Mouse (Mus musculus) olfactory bulb, adult 2 months (tissue): ENCODE measurements around the gene Ndufv1. TPM values are rescaled to one million over a fixed set of nuclear protein-coding genes. Genes with fewer than 3 reads are reported as not detected.
A peak's percentile ranks its signal among the peaks of the same experiment; 100 is the strongest.

Experiments used
- H3K27ac ChIP-seq: fragments of 200-500 bp; 2 replicates; pipeline ENCODE4 v1.5.1; 2012; ENCODE audit warnings: low read depth, low read length; ENCODE audit not compliant: insufficient read depth
- H3K4me1 ChIP-seq: fragments of 200-500 bp; 2 replicates; pipeline ENCODE4 v1.6.1; 2012; ENCODE audit warnings: low read length; ENCODE audit not compliant: control insufficient read depth, insufficient read depth
- H3K4me3 ChIP-seq: fragments of 200-500 bp; 2 replicates; pipeline ENCODE4 v1.5.1; 2012; ENCODE audit warnings: mild to moderate bottlenecking, low read depth, low read length, moderate library complexity; ENCODE audit not compliant: insufficient read depth
- CTCF ChIP-seq: fragments of 200-500 bp; IDR thresholded peaks from 2 replicates; pipeline ENCODE4 v1.5.1; 2012; ENCODE audit warnings: low read depth, mild to moderate bottlenecking, low read length, moderate library complexity; ENCODE audit not compliant: insufficient read depth
- POLR2A ChIP-seq: fragments of 200-500 bp; IDR thresholded peaks from 2 replicates; pipeline ENCODE4 v1.6.1; 2012; ENCODE audit warnings: mild to moderate bottlenecking, low read depth, low read length, moderate library complexity; ENCODE audit not compliant: insufficient read depth
- WGBS: fragments of 180-500 bp; shearing (Covaris S2); methylation state at CpG from one replicate; pipeline ENCODE4 v1.1.7; 2018; 5-methylcytosine and 5-hydroxymethylcytosine counted together
- polyA plus RNA-seq: library from polyadenylated mRNA; stranded (reverse); fragments of >200 nt; gene quantifications from 2 replicates; pipeline ENCODE4 v1.2.4, GENCODE M21; 2012; ENCODE audit warnings: low replicate concordance; ENCODE audit not compliant: missing spikeins, insufficient read depth, insufficient read length

The Ndufv1 gene
- polyA plus RNA-seq, 1 experiment = 777 TPM

- WGBS = 87% methylated on average over 15 of the region's 15 CpGs
- Histone ChIP-seq H3K4me3 (no peak overlapping the region), H3K4me1 (peaks cover 24% of the 10 kb centered on the region), H3K27ac (no peak overlapping the region)
- TF ChIP-seq CTCF (no peak), POLR2A (no peak)
Observed at GRCm38 (mm10) chr19:4004331-4004730, 8.3 kb downstream of the Ndufv1 start.

DNA sequence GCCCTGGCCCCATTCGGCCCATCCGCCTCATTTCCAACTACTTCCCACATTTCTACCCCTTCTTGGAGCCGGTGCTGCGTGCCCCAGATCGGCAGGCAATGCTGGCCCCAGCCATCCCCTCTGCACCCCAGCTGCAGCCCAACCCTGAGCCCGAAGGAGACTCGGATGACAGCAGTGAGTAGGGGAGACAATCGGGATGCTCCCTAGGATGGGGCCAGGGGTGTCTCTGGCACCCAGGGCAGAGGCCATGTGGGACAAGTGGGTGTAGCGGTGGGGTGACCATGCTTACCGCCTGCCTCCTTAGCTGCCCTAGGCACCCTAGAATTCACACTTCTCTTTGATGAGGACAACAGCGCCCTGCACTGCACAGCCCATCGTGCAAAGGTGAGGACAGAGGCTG is 9.0 kb downstream of the Ndufv1 start:
- WGBS = 84% methylated on average over 12 of the region's 12 CpGs
- TF ChIP-seq CTCF (no peak), POLR2A (no peak)
- Histone ChIP-seq H3K27ac (peak overlapping the region; percentile 16; the same call in 1 of the 2 replicates), H3K4me1 (peaks cover 24% of the 10 kb centered on the region), H3K4me3 (peak overlapping the region; percentile 10; the same call in 1 of the 2 replicates)

DNA sequence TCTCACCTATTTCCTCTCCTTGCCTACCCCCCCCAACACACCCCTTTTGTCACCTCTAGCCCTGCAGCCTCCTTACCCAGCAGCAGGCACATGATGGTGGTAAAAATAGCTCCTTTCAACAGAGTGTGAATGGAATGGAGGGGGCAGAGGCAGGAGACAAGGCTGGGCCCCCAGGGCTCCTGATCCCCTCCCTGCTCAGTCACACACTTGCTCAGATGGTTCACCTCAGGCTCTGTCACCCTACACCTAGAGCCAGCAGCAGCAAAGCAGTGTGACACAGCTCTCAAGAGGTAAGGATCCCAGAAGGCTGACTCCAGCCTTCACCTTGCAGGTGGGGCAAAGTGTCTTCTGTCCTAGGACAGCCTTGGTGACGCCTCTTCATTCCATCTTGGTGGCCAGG is 9.5 kb downstream of the Ndufv1 start, which contains the start of gene Doc2g:
Doc2g (plus strand) TSS at position 202 of the 400 bp plus-strand sequence.
- peak within 1 kb of the TSS; percentile 16; the same call in 1 of the 2 replicates for H3K27ac ChIP-seq
- WGBS = 82% methylated on average over 1 of the region's 1 CpGs
- H3K4me1 ChIP-seq = peaks cover 24% of the 10 kb centered on the region
- peak within 1 kb of the TSS; percentile 10; the same call in 1 of the 2 replicates for H3K4me3 ChIP-seq
- TF ChIP-seq POLR2A (no peak), CTCF (no peak)

DNA sequence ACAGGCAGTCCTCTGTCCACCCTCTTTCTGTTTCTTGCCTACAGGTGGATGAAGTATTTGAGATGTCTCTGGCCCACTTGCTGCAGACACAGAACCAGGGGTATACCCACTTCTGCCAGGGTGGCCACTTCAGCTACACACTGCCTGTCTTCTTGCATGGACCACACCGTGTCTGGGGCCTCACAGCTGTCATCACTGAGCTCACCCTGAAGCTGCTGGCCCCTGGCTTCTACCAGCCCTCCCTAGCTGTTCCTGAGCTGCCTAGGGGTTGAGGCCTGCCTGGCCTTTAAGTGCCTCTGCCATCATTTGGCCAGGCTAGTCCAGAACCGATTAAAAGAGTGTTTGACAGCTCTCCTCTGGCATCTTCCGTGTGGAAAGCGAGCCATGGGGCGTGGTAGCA is 10.9 kb downstream of the Ndufv1 start:
- peaks cover 24% of the 10 kb centered on the region for H3K4me1 ChIP-seq
- 90% methylated on average over 5 of the region's 5 CpGs for WGBS
- TF ChIP-seq POLR2A (no peak), CTCF (no peak)
- H3K27ac ChIP-seq = no peak overlapping the region
- H3K4me3 ChIP-seq = no peak overlapping the region

DNA sequence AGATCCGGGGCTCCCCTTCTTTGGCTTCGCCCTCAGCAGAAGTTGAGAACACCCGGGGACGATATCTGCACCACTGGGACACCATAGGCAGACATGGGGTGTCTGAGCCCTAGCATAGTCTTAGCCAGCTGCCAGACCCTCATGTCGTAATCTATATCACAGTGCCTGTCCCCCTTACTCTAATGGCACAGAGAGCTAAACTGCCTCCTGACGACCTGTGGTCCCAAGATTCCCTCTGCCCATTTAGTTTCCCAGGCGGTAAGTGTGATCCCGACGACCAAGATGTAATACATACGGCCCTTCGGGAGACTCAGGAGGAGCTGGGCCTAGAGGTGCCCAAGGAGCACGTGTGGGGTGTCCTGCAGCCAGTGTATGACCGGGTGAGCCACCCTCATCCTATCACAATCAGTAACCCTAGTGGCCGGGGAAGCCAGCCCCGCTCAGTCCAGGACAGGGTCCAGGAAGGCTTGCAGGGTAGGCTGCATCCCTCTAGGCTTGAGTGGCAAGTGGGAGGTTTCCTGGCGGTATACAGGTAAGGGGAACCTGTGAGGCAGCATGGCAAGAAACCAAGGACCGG is 11.6 kb downstream of the Ndufv1 start:
- no peak for TF ChIP-seq POLR2A
- no peak for TF ChIP-seq CTCF
- 17% methylated on average over 17 of the region's 17 CpGs for WGBS
- peak overlapping the region; percentile 93 for H3K27ac ChIP-seq
- H3K4me1 ChIP-seq = peaks cover 24% of the 10 kb centered on the region
- peak overlapping the region; percentile 93 for H3K4me3 ChIP-seq

GRCm38 (mm10) chr19:4000119-4000900 is 12.3 kb downstream of the Ndufv1 start, which contains the start of the genes Nudt8 and Gm49405:
Gene Nudt8 (plus strand): TSS chr19:4000580.
Gene Gm49405 (plus strand): TSS chr19:4000626.
- H3K4me1 ChIP-seq = peaks cover 24% of the 10 kb centered on the region
- under 1% methylated on average over 64 of the region's 64 CpGs for WGBS
- H3K27ac ChIP-seq = peak within 1 kb of the TSS; percentile 93
- H3K4me3 ChIP-seq = peak within 1 kb of the TSS; percentile 93
- peak; percentile 96 for TF ChIP-seq POLR2A
- TF ChIP-seq CTCF = peak; percentile 79

- Histone ChIP-seq H3K4me1 (peaks cover 24% of the 10 kb centered on the region), H3K4me3 (no peak overlapping the region), H3K27ac (no peak overlapping the region)
- no peak for TF ChIP-seq CTCF
- TF ChIP-seq POLR2A = no peak
- WGBS = 73% methylated on average over 9 of the region's 9 CpGs
Observed at GRCm38 (mm10) chr19:3999121-3999730, 13.4 kb downstream of the Ndufv1 start.

GRCm38 (mm10) chr19:3998335-3998734 is 14.3 kb downstream of the Ndufv1 start:
- H3K4me1 ChIP-seq = peaks cover 18% of the 10 kb centered on the region
- H3K4me3 ChIP-seq = no peak overlapping the region
- 80% methylated on average over 8 of the region's 8 CpGs for WGBS
- no peak overlapping the region for H3K27ac ChIP-seq
- TF ChIP-seq CTCF (no peak), POLR2A (no peak)

GRCm38 (mm10) chr19:3997231-3997630 is 15.4 kb downstream of the Ndufv1 start:
- WGBS = 69% methylated on average over 8 of the region's 8 CpGs
- H3K4me1 ChIP-seq = peaks cover 12% of the 10 kb centered on the region
- TF ChIP-seq POLR2A (no peak), CTCF (no peak)
- no peak overlapping the region for H3K27ac ChIP-seq
- no peak overlapping the region for H3K4me3 ChIP-seq
